Mouse (Mus musculus) mature B cell (primary cell): ENCODE measurements around the gene Celf1.

Experiments used
- in situ Hi-C: fragments of 300-500 bp; cut with MboI; formaldehyde crosslinking; loops from 2 replicates; pipeline ENCODE4 v1.14.3; 2019

Gene Celf1

GRCm38 (mm10) chr2:90939750-90940149 is 432 bp upstream of the Celf1 start:
- in situ Hi-C loops: no loop called here

DNA sequence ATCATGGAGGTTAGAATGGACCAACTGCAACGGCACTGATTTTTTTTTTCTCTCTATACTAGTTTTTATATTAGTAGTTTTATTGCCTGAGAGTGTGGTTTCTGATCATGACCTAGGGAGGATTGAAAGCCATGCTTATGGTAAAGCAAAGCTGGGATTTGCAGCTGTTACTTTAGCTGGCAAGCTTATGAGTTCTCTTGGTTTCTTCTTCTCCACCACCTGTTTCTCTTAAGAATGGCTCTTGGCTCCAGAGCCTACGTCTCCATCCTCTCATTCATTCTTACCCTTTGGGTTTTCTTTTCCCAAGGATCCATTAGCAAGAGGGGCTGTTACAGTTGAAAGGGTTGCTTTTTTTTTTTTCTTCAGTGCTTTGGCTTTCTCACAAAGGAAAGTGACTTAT is 1.6 kb downstream of the Celf1 start:
- in situ Hi-C loops: no loop called here

- in situ Hi-C loops: no loop called here
Observed at GRCm38 (mm10) chr2:90950149-90950548, 10.0 kb downstream of the Celf1 start.

GRCm38 (mm10) chr2:90950582-90951194 is 10.5 kb downstream of the Celf1 start:
- in situ Hi-C loops: no loop called here

DNA sequence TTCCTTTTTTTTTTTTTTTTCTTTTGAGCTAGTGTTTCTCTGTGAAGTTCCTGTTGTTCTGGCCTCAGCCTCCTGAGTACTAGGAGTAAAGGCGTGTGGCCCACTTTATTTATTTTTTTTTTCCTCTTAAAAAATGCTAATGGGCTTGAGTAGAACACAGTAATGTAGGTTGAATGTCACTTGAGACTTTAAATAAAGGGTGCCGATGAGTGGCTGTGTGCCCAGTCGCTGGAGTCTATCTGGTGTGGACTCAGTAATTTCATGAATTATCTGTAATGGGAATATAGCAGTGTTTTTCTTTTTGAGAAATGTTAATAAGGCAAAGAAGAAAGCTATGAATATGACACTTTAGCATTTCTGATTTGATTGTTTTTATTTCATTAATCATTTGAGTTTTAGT is 13.3 kb downstream of the Celf1 start:
- in situ Hi-C loops: no loop called here

GRCm38 (mm10) chr2:90956053-90956452 is 15.9 kb downstream of the Celf1 start:
- in situ Hi-C loops: no loop called here

DNA sequence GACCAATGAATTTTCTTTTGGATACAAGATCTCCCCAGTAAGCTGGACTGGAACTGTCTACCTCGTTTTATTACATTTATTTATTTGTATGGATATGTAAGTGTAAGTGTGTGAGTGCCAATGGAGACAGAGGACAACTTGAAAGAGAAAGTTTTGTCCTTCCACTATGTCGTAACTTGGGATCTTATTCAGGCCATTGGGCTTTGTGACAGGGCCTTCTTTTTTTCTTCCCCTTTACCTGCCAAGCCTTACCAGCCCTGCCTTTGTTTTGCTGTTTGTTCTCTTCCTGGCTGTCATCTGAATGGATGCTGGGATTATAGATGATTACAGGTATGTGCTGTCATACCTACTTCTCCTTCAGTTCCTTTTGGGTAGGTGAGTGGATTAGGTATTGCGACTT is 18.7 kb downstream of the Celf1 start:
- in situ Hi-C loops: no loop called here

DNA sequence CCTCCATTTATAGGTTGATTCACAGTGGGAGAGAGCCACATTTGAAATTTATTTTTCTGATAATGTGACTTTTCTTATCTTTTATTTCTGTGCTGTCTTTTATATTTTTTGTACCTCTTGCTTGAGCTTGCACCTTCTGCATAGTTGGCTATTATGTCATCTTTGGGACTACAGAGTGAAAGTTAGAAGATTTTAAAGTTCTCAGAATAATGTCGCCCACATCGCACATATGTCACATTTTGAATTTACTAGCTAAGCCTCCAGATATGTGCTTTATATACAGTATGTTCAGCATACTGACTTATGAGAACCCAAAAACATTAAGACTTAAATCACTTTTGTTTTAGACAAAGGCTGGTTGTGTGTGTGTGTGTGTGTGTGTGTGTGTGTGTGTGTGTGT is 19.8 kb downstream of the Celf1 start:
- in situ Hi-C loops: no loop called here

GRCm38 (mm10) chr2:90963304-90963703 is 23.1 kb downstream of the Celf1 start:
- in situ Hi-C loops: no loop called here

- in situ Hi-C loops: no loop called here
Observed at GRCm38 (mm10) chr2:90964811-90965465, 24.8 kb downstream of the Celf1 start.

DNA sequence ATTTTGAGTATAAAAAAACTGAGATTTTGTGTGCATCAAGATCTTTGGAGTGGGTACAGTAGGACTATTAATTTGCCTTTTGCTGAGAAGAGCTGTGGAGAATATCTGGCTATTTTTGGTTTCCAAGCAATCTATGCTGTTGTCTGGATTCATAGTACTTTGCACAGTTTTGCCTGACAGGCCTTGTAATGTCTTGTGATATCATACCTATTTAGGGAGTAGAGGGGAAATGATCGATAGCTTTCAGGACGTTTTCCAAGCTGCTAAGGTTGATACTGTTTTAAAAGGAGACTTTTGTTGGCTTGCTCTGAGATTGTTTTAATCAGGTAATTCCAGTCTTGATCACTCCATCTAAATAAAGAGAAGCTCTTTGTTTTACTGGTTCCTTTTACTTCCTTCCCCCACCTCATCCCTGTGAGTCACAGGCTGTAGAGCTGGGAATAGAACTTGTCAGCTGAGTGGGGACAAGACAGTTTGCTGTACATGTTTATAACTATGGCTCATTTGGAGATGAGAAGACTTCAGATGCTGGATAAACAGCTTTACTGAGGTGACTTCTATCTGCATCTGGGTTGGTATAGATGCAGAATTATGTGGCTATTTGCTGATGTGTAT is 25.4 kb downstream of the Celf1 start:
- in situ Hi-C loops: no loop called here

GRCm38 (mm10) chr2:90970606-90971005 is 30.4 kb downstream of the Celf1 start:
- in situ Hi-C loops: no loop called here

DNA sequence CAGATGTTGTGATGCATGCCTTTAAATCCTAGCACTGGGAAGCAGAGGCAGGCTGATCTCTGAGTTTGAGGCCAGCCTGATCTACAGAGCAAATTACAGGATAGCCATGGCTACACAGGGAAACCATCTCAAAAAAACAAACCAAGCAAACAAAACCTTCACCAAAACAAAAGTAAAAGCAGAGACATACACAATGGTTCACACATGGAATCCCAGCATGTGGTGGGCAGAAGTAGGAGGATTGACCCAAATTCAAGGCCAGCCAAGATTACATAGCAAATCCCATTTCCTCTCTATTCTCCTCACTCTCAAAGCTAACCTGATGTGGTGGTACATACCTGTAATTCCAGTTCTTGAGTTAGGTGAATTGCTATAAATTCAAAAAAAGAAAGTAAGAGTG is 33.9 kb downstream of the Celf1 start:
- in situ Hi-C loops: no loop called here

DNA sequence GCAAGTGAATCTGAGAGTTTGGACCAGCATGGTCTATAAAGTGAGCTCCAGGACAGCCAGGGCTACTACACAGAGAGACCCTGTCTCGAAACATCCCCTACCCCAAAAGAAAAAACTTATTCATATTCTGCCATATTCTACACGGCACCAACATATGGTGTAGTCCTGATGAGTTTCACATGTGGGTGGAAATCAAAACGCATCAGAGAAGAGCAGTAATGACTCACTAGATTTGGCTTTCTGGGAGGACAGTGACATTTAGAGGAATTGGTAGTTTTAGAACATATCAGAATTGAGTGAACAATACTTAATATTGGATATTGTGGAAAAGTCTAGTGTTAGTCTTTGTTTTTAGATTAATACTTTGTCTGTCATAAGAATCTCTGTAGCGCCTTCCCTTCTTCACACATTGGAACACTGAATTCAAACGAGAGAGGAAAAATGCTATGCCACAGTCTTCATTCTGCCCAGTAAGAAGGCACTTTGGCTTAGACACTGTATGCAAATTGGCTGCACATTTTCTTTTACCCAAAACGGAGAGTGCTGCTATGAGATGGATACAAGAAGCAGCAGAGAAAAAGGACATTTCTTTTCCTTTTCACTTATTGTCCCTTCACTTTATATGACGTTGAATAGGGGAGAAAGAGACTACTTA is 35.1 kb downstream of the Celf1 start:
- in situ Hi-C loops: no loop called here

GRCm38 (mm10) chr2:90976590-90976989 is 36.4 kb downstream of the Celf1 start:
- in situ Hi-C loops: no loop called here

GRCm38 (mm10) chr2:90977291-90977690 is 37.1 kb downstream of the Celf1 start:
- in situ Hi-C loops: no loop called here

- in situ Hi-C loops: no loop called here
Observed at GRCm38 (mm10) chr2:90986055-90986454, 45.9 kb downstream of the Celf1 start.

DNA sequence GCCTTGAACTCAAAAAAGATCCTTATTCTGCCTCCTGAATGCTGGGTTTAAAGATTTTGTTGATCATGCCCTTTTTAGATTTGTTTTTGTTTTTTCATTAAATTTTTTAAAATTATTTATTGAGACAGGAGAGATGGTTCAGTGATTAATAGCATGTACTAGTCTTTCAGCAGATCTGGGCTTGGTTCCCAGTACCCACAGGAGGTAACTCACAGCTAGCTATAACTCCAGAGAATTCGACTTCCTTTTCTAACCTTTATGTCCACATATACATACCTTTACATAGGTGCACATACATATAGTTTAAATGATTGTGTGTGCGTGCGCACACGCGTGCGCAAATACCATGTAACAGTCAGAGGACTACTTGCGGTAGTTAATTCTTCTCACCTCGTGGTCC is 68.4 kb downstream of the Celf1 start:
- in situ Hi-C loops: no loop called here

- in situ Hi-C loops: no loop called here
Observed at GRCm38 (mm10) chr2:91013881-91014280, 73.7 kb downstream of the Celf1 start.

DNA sequence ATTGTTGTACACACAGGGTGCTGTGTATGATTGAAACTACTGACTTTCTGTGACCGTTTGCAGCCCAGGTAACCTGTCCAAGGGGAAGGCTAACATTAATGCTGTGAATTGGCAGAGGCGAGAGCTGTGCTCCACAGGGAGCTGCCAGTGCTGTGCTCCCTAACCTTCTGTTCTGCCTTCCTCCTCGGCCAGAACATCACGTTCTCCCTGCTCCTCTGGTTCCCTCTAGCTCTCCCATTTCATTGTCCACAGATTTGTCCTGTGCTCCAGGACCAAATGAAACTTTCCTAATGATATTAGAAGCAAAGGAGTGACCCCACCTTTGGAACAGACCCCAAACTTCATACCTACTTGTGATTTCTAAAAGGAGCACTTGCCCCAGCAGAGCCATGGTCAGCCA is 75.2 kb downstream of the Celf1 start:
- in situ Hi-C loops: no loop called here

- in situ Hi-C loops: no loop called here
Observed at GRCm38 (mm10) chr2:91018061-91018788, 78.0 kb downstream of the Celf1 start.

GRCm38 (mm10) chr2:91019911-91020310 is 79.7 kb downstream of the Celf1 start:
- in situ Hi-C loops: no loop called here
